In the genomic region with DNA sequence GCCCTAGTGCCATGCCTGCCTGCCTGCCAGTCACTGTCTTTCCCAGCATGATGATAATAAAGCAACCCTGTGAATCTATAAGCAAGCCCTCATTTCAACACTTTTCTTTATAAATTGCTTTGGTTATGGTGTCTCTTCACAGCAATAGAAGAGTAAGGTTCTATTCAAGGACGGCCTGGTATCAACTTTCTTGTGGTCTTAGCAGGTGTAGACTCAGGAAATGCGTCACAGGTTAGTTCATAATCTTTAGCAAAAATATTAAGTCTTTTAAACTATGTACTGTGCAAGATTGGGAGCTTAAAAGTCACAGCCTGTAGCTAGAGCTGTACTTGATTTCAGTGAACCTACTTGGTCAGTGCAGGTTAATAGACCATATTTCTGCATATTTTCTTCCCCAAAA, we compare ENCODE assay signal across 10 mouse cellular contexts.
"Had no signal": no experiment of that assay in that cellular context is flagged by ENCODE, and none has a peak within 500 bp of the region (broad histone marks: within the 10 kb centered on the region; RNA-seq: fewer than 3 reads in every experiment).

No protein-coding gene starts in this region.

- DNase-seq: liver, postnatal 0 days; lung, adult 2 months; lung, postnatal 36 days; right cerebral cortex, postnatal 14 days; thymus, adult 2 months; thymus, postnatal 14 days; thymus, postnatal 4 days had no signal

- ATAC-seq: liver, postnatal 0 days; lung, postnatal 0 days; midbrain, embryonic 13.5 days; midbrain, embryonic 15.5 days had no signal
